Comparison of ENCODE assay signal across 20 mouse cellular contexts in genomic region chr8:26429751-26430327, GRCm38 (mm10).
DNase-seq lines count a peak whose midpoint lies in the region; ATAC-seq lines count a peak whose summit lies in the region.
"Had no signal": no experiment of that assay in that cellular context is flagged by ENCODE, and none has a peak within 500 bp of the region (broad histone marks: within the 10 kb centered on the region; RNA-seq: fewer than 3 reads in every experiment).

No protein-coding gene starts in this region.

- H3K9me3 ChIP-seq in heart, embryonic 10.5 days: no peaks in the 10 kb centered on the region
- H3K9me3 ChIP-seq in hindbrain, embryonic 13.5 days: no peaks in the 10 kb centered on the region
- H3K9me3 ChIP-seq in kidney, embryonic 15.5 days (replicated peaks): no peaks in the 10 kb centered on the region
- H3K9me3 ChIP-seq: embryonic facial prominence, embryonic 12.5 days; forebrain, embryonic 15.5 days; G1E; heart, embryonic 13.5 days had no signal

- H3K4me3 ChIP-seq in heart, embryonic 10.5 days: no peak overlapping the region
- no peak overlapping the region for H3K4me3 ChIP-seq in hindbrain, embryonic 13.5 days
- no peak overlapping the region for H3K4me3 ChIP-seq in kidney, embryonic 15.5 days (replicated peaks)
- H3K4me3 ChIP-seq: embryonic facial prominence, embryonic 12.5 days; forebrain, embryonic 15.5 days; heart, adult 2 months; heart, embryonic 13.5 days had no signal

- H3K36me3 ChIP-seq in heart, embryonic 10.5 days: no peaks in the 10 kb centered on the region
- H3K36me3 ChIP-seq in hindbrain, embryonic 13.5 days: no peaks in the 10 kb centered on the region
- no peaks in the 10 kb centered on the region for H3K36me3 ChIP-seq in kidney, embryonic 15.5 days
- H3K36me3 ChIP-seq: embryonic facial prominence, embryonic 12.5 days; forebrain, embryonic 15.5 days; G1E; heart, embryonic 13.5 days had no signal

- H3K27ac ChIP-seq in heart, embryonic 10.5 days: no peak overlapping the region
- H3K27ac ChIP-seq in hindbrain, embryonic 13.5 days: no peak overlapping the region
- H3K27ac ChIP-seq in kidney, embryonic 15.5 days: no peak overlapping the region
- H3K27ac ChIP-seq: embryonic facial prominence, embryonic 12.5 days; forebrain, embryonic 15.5 days; heart, adult 2 months; heart, embryonic 13.5 days had no signal

- WGBS in heart, embryonic 10.5 days: 80% methylated on average over 8 of the region's 8 CpGs
- WGBS in hindbrain, embryonic 13.5 days: 88% methylated on average over 8 of the region's 8 CpGs
- 88% methylated on average over 8 of the region's 8 CpGs for WGBS in kidney, embryonic 15.5 days

- peak; percentile 83 for ATAC-seq in cerebellum, adult (ENCODE audit: insufficient number of reproducible peaks, low FRiP score, low TSS enrichment)
- no peak for ATAC-seq in hindbrain, embryonic 13.5 days (ENCODE audit: low FRiP score)
- no peak for ATAC-seq in kidney, embryonic 15.5 days (replicated peaks; ENCODE audit: low FRiP score)
- ATAC-seq: CD4-positive, CD25-positive, alpha-beta regulatory T cell, adult 4 months; forebrain, embryonic 15.5 days; hindbrain, embryonic 16.5 days; inflammation-experienced regulatory T-cells, adult 6 months; intestine, postnatal 0 days had no signal

- no peak overlapping the region for H3K4me2 ChIP-seq in hindbrain, embryonic 13.5 days
- H3K4me2 ChIP-seq in kidney, embryonic 15.5 days: no peak overlapping the region
- H3K4me2 ChIP-seq: embryonic facial prominence, embryonic 12.5 days; forebrain, embryonic 15.5 days; heart, embryonic 13.5 days had no signal

- no peak for DNase-seq in cerebellum, postnatal 4 days (ENCODE audit: low spot score in 2 of 2)
- peak; percentile 53 for DNase-seq in heart, embryonic 10.5 days (ENCODE audit: low spot score)
- DNase-seq in heart, adult 18-20 months: no peak
- peak; percentile 44 to 75 for DNase-seq in cerebellum, postnatal 10 days
- DNase-seq: adrenal gland, adult 8-10 months; B cell, adult 2 months; gastrocnemius, postnatal 36 days; heart, adult 2 months; heart, postnatal 36 days had no signal

- no peaks in the 10 kb centered on the region for H3K27me3 ChIP-seq in heart, embryonic 10.5 days (ENCODE audit: insufficient read depth, poor library complexity, severe bottlenecking)
- no peaks in the 10 kb centered on the region for H3K27me3 ChIP-seq in hindbrain, embryonic 13.5 days
- no peaks in the 10 kb centered on the region for H3K27me3 ChIP-seq in kidney, embryonic 15.5 days
- H3K27me3 ChIP-seq: embryonic facial prominence, embryonic 12.5 days; forebrain, embryonic 15.5 days; heart, embryonic 13.5 days had no signal

- H3K4me1 ChIP-seq in heart, embryonic 10.5 days: no peaks in the 10 kb centered on the region
- no peaks in the 10 kb centered on the region for H3K4me1 ChIP-seq in hindbrain, embryonic 13.5 days (replicated peaks)
- H3K4me1 ChIP-seq in kidney, embryonic 15.5 days: no peaks in the 10 kb centered on the region
- H3K4me1 ChIP-seq: embryonic facial prominence, embryonic 12.5 days; forebrain, embryonic 15.5 days; heart, embryonic 13.5 days had no signal

- no peak overlapping the region for H3K9ac ChIP-seq in hindbrain, embryonic 13.5 days
- H3K9ac ChIP-seq in kidney, embryonic 15.5 days: no peak overlapping the region
- H3K9ac ChIP-seq: embryonic facial prominence, embryonic 12.5 days; forebrain, embryonic 15.5 days; heart, embryonic 13.5 days had no signal

Comparison
In these comparisons a context has a peak if more than half of its experiments do, and no peak if none do; other contexts are left out.
1. DNase-seq: peak in heart, embryonic 10.5 days (single experiment) and cerebellum, postnatal 10 days (2 of 2); none in cerebellum, postnatal 4 days (0 of 2) and heart, adult 18-20 months (0 of 2).